ENCODE assay signal across 8 mouse cellular contexts in the genomic region with DNA sequence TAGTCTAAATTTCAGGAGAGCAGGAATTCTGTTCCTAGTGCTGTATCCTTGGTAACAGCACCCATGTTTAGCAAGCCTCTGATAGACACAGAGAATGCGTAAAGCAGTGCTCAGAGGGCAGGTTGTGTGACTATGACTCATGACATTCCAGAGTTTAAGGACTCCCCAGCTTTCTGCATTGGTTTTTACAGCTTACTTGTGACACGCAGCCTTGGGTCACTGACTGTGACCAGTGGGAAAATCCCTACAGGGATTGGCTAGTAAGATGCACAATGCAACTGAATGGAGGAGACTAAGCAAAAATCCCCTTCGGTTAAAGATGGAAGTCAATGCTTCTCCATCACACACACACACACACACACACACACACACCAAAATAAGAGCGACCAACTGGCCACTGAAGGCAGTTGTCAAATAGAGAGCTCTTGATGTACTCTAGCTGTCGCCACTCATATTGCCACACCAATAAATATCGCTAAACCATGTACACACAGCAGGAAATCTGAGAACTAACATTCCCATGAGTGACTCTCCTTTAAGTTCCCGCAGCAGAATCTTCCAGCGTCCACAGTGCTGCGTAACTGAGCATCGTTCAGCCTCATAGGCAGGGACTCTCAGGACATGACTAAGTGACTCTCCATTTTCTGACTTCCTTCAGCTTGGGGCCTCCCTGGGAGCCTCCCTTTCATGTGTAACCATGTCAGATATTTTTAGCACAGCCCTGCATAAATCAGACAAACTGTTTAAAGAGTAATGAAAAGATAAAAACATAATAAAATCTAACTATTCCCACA.
A peak's percentile ranks its signal among the peaks of the same experiment; 100 is the strongest.
DNase-seq lines count a peak whose midpoint lies in the region; ATAC-seq and TF ChIP-seq lines count a peak whose summit lies in the region.
"Had no signal": no experiment of that assay in that cellular context is flagged by ENCODE, and none has a peak within 500 bp of the region (broad histone marks: within the 10 kb centered on the region; RNA-seq: fewer than 3 reads in every experiment).

No protein-coding gene starts in this region.

- peak overlapping the region; percentile 15; the same call in 1 of the 2 replicates for H3K27ac ChIP-seq in hindbrain, postnatal 0 days
- H3K27ac ChIP-seq in hindbrain, embryonic 12.5 days: no peak overlapping the region
- peak overlapping the region; percentile 22; the same call in 1 of the 2 replicates for H3K27ac ChIP-seq in kidney, embryonic 16.5 days (ENCODE audit: low read length)
- peak overlapping the region; percentile 37 for H3K27ac ChIP-seq in olfactory bulb, adult 2 months (ENCODE audit: insufficient read depth, low read depth, low read length)
- H3K27ac ChIP-seq: neural tube, embryonic 13.5 days had no signal

- no peak for DNase-seq in hindbrain, postnatal 0 days (ENCODE audit: low spot score)
- peak; percentile 17 to 24 for DNase-seq in adrenal gland, postnatal 36 days
- DNase-seq in ovary, postnatal 36 days (ENCODE audit: low spot score): no peak
- DNase-seq in gastrocnemius, postnatal 36 days: no peak

- no peak for TF ChIP-seq POLR2A in olfactory bulb, adult 2 months (IDR thresholded peaks at IDR 0.05; ENCODE audit: insufficient read depth, low read depth, low read length)

- no peak for TF ChIP-seq CTCF in hindbrain, postnatal 0 days (IDR thresholded peaks at IDR 0.05; ENCODE audit: low read depth)
- TF ChIP-seq CTCF in olfactory bulb, adult 2 months (IDR thresholded peaks at IDR 0.05; ENCODE audit: insufficient read depth, low read depth, low read length): no peak

- intact Hi-C loops in gastrocnemius, postnatal 36 days (cut with DNase I): no loop called here

- H3K4me2 ChIP-seq in hindbrain, postnatal 0 days (ENCODE audit: low read depth, low read length): no peak overlapping the region
- no peak overlapping the region for H3K4me2 ChIP-seq in hindbrain, embryonic 12.5 days (replicated peaks)
- H3K4me2 ChIP-seq in kidney, embryonic 16.5 days (replicated peaks; ENCODE audit: low read depth, low read length): peak overlapping the region; percentile 13; the same call in 1 of the 2 replicates
- H3K4me2 ChIP-seq: neural tube, embryonic 13.5 days had no signal

- no peaks in the 10 kb centered on the region for H3K9me3 ChIP-seq in hindbrain, postnatal 0 days (ENCODE audit: low read length)
- no peaks in the 10 kb centered on the region for H3K9me3 ChIP-seq in hindbrain, embryonic 12.5 days (replicated peaks)
- H3K9me3 ChIP-seq in kidney, embryonic 16.5 days (ENCODE audit: low read length): no peaks in the 10 kb centered on the region
- H3K9me3 ChIP-seq: neural tube, embryonic 13.5 days had no signal

- H3K27me3 ChIP-seq in hindbrain, postnatal 0 days (ENCODE audit: insufficient read depth, low read length): no peaks in the 10 kb centered on the region
- no peaks in the 10 kb centered on the region for H3K27me3 ChIP-seq in hindbrain, embryonic 12.5 days
- no peaks in the 10 kb centered on the region for H3K27me3 ChIP-seq in kidney, embryonic 16.5 days (ENCODE audit: insufficient read depth, low read length)
- H3K27me3 ChIP-seq: neural tube, embryonic 13.5 days had no signal

- H3K4me3 ChIP-seq in hindbrain, postnatal 0 days (ENCODE audit: low read length): no peak overlapping the region
- no peak overlapping the region for H3K4me3 ChIP-seq in hindbrain, embryonic 12.5 days
- H3K4me3 ChIP-seq in kidney, embryonic 16.5 days (ENCODE audit: low read length): no peak overlapping the region
- no peak overlapping the region for H3K4me3 ChIP-seq in olfactory bulb, adult 2 months (ENCODE audit: insufficient read depth, low read depth, low read length)
- H3K4me3 ChIP-seq: neural tube, embryonic 13.5 days had no signal

- no peak for ATAC-seq in hindbrain, postnatal 0 days
- no peak for ATAC-seq in hindbrain, embryonic 12.5 days (ENCODE audit: low FRiP score)
- ATAC-seq in kidney, embryonic 16.5 days (ENCODE audit: low FRiP score, low TSS enrichment): peak; percentile 88

- H3K36me3 ChIP-seq in hindbrain, postnatal 0 days (ENCODE audit: insufficient read depth, low read length): no peaks in the 10 kb centered on the region
- H3K36me3 ChIP-seq in hindbrain, embryonic 12.5 days: no peaks in the 10 kb centered on the region
- no peaks in the 10 kb centered on the region for H3K36me3 ChIP-seq in kidney, embryonic 16.5 days (ENCODE audit: insufficient read depth, low read length)
- H3K36me3 ChIP-seq: neural tube, embryonic 13.5 days had no signal

- 66% methylated on average over 10 of the region's 10 CpGs for WGBS in hindbrain, postnatal 0 days
- 77% methylated on average over 10 of the region's 10 CpGs for WGBS in hindbrain, embryonic 12.5 days
- 32% methylated on average over 10 of the region's 10 CpGs for WGBS in kidney, embryonic 16.5 days
- WGBS in olfactory bulb, adult 2 months: 65% methylated on average over 10 of the region's 10 CpGs

- H3K9ac ChIP-seq in hindbrain, postnatal 0 days (replicated peaks; ENCODE audit: low read length): no peak overlapping the region
- H3K9ac ChIP-seq in hindbrain, embryonic 12.5 days: no peak overlapping the region
- H3K9ac ChIP-seq in kidney, embryonic 16.5 days (replicated peaks; ENCODE audit: low read length): no peak overlapping the region
- H3K9ac ChIP-seq: neural tube, embryonic 13.5 days had no signal

- no peaks in the 10 kb centered on the region for H3K4me1 ChIP-seq in hindbrain, postnatal 0 days (ENCODE audit: insufficient read depth, low read length)
- H3K4me1 ChIP-seq in hindbrain, embryonic 12.5 days: no peaks in the 10 kb centered on the region
- H3K4me1 ChIP-seq in kidney, embryonic 16.5 days (ENCODE audit: insufficient read depth, low read length): peaks cover 8% of the 10 kb centered on the region
- H3K4me1 ChIP-seq in olfactory bulb, adult 2 months (ENCODE audit: control insufficient read depth, insufficient read depth, low read length): no peaks in the 10 kb centered on the region; the same call in 1 of the 2 replicates

Comparison
In these comparisons a context has a peak if more than half of its experiments do, and no peak if none do; other contexts are left out.
1. DNase-seq: peak in adrenal gland, postnatal 36 days (2 of 2); none in hindbrain, postnatal 0 days (single experiment), ovary, postnatal 36 days (single experiment) and gastrocnemius, postnatal 36 days (0 of 2).